Mouse (Mus musculus): ENCODE data around the gene Igll1.

DNA sequence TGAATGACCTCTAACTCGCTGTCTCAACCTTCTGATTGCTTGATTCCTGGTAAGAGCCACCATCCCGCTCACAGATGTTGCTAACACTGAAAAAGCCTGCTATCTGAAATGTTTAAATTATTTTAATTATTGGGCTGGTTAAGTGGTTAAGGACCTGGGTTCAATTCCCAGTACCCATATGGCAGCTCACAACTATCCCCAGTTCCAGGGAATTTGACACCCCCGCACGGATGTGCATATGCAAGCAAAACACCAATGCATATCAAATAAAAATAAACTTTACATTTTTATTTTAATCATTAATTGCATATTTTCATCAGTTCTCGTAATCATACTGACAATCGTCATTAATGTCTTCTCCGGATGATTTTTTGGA lies 6.4 kb upstream of the Igll1 start:
- TF ChIP-seq CTCF (IDR thresholded peaks at IDR 0.05; ENCODE audit: borderline replicate concordance, control insufficient read depth, extremely low read depth, insufficient read depth, low read length, poor library complexity) (no peak), POLR2A (IDR thresholded peaks at IDR 0.05; ENCODE audit: control insufficient read depth, extremely low read depth, insufficient read depth, low read length, poor library complexity) (no peak)

Data from thymus, adult 2 months (tissue).